Mouse (Mus musculus): ENCODE data around the gene Spint5. TPM values are rescaled to one million over a fixed set of nuclear protein-coding genes. Genes with fewer than 3 reads are reported as not detected.

Gene Spint5
- total and polyA plus RNA-seq, 3 experiments = 1.4 TPM; not detected in 2

GRCm38 (mm10) chr2:164754105-164754504, 39.0 kb downstream of the Spint5 start:
- no peak overlapping the region for H3K9ac ChIP-seq (ENCODE audit: insufficient read depth, low read depth)
- DNase-seq (ENCODE audit: extremely low read depth) = no peak
- H3K4me3 ChIP-seq (replicated peaks in 1 of 3; ENCODE audit: low read depth in 2 of 3, low read length in 2 of 3, poor library complexity in 1 of 3) = no peak overlapping the region
- no peaks in the 10 kb centered on the region for H3K27me3 ChIP-seq (replicated peaks)
- no peak for TF ChIP-seq MAFK (IDR thresholded peaks at IDR 0.05; ENCODE audit: insufficient replicate concordance, low read length)
- TF ChIP-seq KAT2A (IDR thresholded peaks at IDR 0.05; ENCODE audit: insufficient replicate concordance, low read length) = no peak
- TF ChIP-seq JUN (IDR thresholded peaks at IDR 0.05; ENCODE audit: insufficient read depth, low read depth, low read length) = no peak
- no peak for TF ChIP-seq SIN3A (IDR thresholded peaks at IDR 0.05; ENCODE audit: low read length)
- TF ChIP-seq MXI1 (IDR thresholded peaks at IDR 0.05; ENCODE audit: low read depth, low read length) = no peak
- no peaks in the 10 kb centered on the region for H3K9me3 ChIP-seq (replicated peaks; ENCODE audit: low read length)
- 0 out of 2 replicates have a peak, but pooled peaks cover 3% of the 10 kb centered on the region for H3K79me2 ChIP-seq (replicated peaks; ENCODE audit: control insufficient read depth, extremely low read depth, insufficient read depth, poor library complexity, severe bottlenecking)
- in situ Hi-C loops (cut with MboI; ENCODE audit: low pct_ligation_motif_present, low pct_unique_long_range_greater_than_20kb, low sequenced_read_pairs) (no loop called here), dilution Hi-C loops (cut with MboI; ENCODE audit: extremely low pct_ligation_motif_present, extremely low pct_unique_long_range_greater_than_20kb, low sequenced_read_pairs) (no loop called here)
- no peak overlapping the region for H3K4me2 ChIP-seq (ENCODE audit: insufficient read depth, low read depth, poor library complexity, severe bottlenecking)
- no peak overlapping the region for H3K27ac ChIP-seq (ENCODE audit: insufficient read depth, low read depth)
- no peaks in the 10 kb centered on the region for H3K4me1 ChIP-seq (ENCODE audit: control insufficient read depth in 1 of 2, insufficient read depth in 2 of 2)
- peaks cover 68 to 96% of the 10 kb centered on the region in 2 experiments for H3K36me3 ChIP-seq (replicated peaks in 1 of 2; ENCODE audit: control insufficient read depth in 1 of 2, insufficient read depth in 1 of 2, low read length in 1 of 2)

GRCm38 (mm10) chr2:164754800-164755199, 39.7 kb downstream of the Spint5 start:
- dilution Hi-C loops (cut with MboI; ENCODE audit: extremely low pct_ligation_motif_present, extremely low pct_unique_long_range_greater_than_20kb, low sequenced_read_pairs) = no loop called here

GRCm38 (mm10) chr2:164757841-164758240, 42.7 kb downstream of the Spint5 start:
- Histone ChIP-seq H3K36me3 (replicated peaks in 1 of 2; ENCODE audit: control insufficient read depth in 1 of 2, insufficient read depth in 1 of 2, low read length in 1 of 2) (peaks cover 86 to 99% of the 10 kb centered on the region in 2 experiments), H3K4me2 (ENCODE audit: insufficient read depth, low read depth, poor library complexity, severe bottlenecking) (no peak overlapping the region)
- dilution Hi-C loops (cut with MboI; ENCODE audit: extremely low pct_ligation_motif_present, extremely low pct_unique_long_range_greater_than_20kb, low sequenced_read_pairs) = no loop called here

More at GRCm38 (mm10) chr2:164754800-164755199, 39.7 kb downstream of the Spint5 start:
- Histone ChIP-seq H3K9me3 (replicated peaks; ENCODE audit: low read length) (no peaks in the 10 kb centered on the region), H3K79me2 (replicated peaks; ENCODE audit: control insufficient read depth, extremely low read depth, insufficient read depth, poor library complexity, severe bottlenecking) (0 out of 2 replicates have a peak, but pooled peaks cover 3% of the 10 kb centered on the region), H3K27ac (ENCODE audit: insufficient read depth, low read depth) (no peak overlapping the region), H3K9ac (ENCODE audit: insufficient read depth, low read depth) (no peak overlapping the region), H3K4me1 (ENCODE audit: control insufficient read depth in 1 of 2, insufficient read depth in 2 of 2) (no peaks in the 10 kb centered on the region), H3K4me2 (ENCODE audit: insufficient read depth, low read depth, poor library complexity, severe bottlenecking) (no peak overlapping the region), H3K4me3 (replicated peaks in 1 of 3; ENCODE audit: low read depth in 2 of 3, low read length in 2 of 3, poor library complexity in 1 of 3) (no peak overlapping the region), H3K27me3 (replicated peaks) (no peaks in the 10 kb centered on the region), H3K36me3 (replicated peaks in 1 of 2; ENCODE audit: control insufficient read depth in 1 of 2, insufficient read depth in 1 of 2, low read length in 1 of 2) (peaks cover 74 to 97% of the 10 kb centered on the region in 2 experiments)
- TF ChIP-seq PAX5 (IDR thresholded peaks at IDR 0.05; ENCODE audit: low read length) (no peak), UBTF (IDR thresholded peaks at IDR 0.05; ENCODE audit: low read depth, low read length) (no peak), USF1 (IDR thresholded peaks at IDR 0.05; ENCODE audit: low read depth, low read length) (no peak), KAT2A (IDR thresholded peaks at IDR 0.05; ENCODE audit: insufficient replicate concordance, low read length) (no peak), POLR2A (IDR thresholded peaks at IDR 0.05; ENCODE audit: low read depth, low read length) (no peak), RAD21 (IDR thresholded peaks at IDR 0.05; ENCODE audit: low read depth, low read length) (no peak), IRF4 (IDR thresholded peaks at IDR 0.05; ENCODE audit: low read depth, low read length) (no peak), ZMIZ1 (IDR thresholded peaks at IDR 0.05; ENCODE audit: low read depth, low read length) (no peak), CHD1 (IDR thresholded peaks at IDR 0.05; ENCODE audit: low read depth, low read length) (no peak), NELFE (IDR thresholded peaks at IDR 0.05; ENCODE audit: low read depth, low read length) (no peak), ELF1 (IDR thresholded peaks at IDR 0.05; ENCODE audit: low read depth, low read length) (no peak), USF2 (conservative IDR thresholded peaks at IDR 0.05; ENCODE audit: low read depth, low read length) (no peak), ETS1 (conservative IDR thresholded peaks at IDR 0.05; ENCODE audit: low read depth, low read length) (no peak), MYC (IDR thresholded peaks at IDR 0.05; ENCODE audit: low read depth, low read length) (no peak), SIN3A (IDR thresholded peaks at IDR 0.05; ENCODE audit: low read length) (no peak), E2F4 (IDR thresholded peaks at IDR 0.05; ENCODE audit: insufficient replicate concordance, low read depth, low read length) (no peak), CHD2 (IDR thresholded peaks at IDR 0.05; ENCODE audit: low read length) (no peak), JUND (conservative IDR thresholded peaks at IDR 0.05; ENCODE audit: low read depth, low read length) (no peak), ZC3H11A (IDR thresholded peaks at IDR 0.05; ENCODE audit: low read depth, low read length) (no peak)
- in situ Hi-C loops (cut with MboI; ENCODE audit: low pct_ligation_motif_present, low pct_unique_long_range_greater_than_20kb, low sequenced_read_pairs) = no loop called here
- DNase-seq (ENCODE audit: extremely low read depth) = no peak

More at GRCm38 (mm10) chr2:164757841-164758240, 42.7 kb downstream of the Spint5 start:
- Histone ChIP-seq H3K9ac (ENCODE audit: insufficient read depth, low read depth) (no peak overlapping the region), H3K27ac (ENCODE audit: insufficient read depth, low read depth) (no peak overlapping the region), H3K4me3 (replicated peaks in 1 of 3; ENCODE audit: low read depth in 2 of 3, low read length in 2 of 3, poor library complexity in 1 of 3) (no peak overlapping the region), H3K79me2 (replicated peaks; ENCODE audit: control insufficient read depth, extremely low read depth, insufficient read depth, poor library complexity, severe bottlenecking) (no peaks in the 10 kb centered on the region), H3K27me3 (replicated peaks) (no peaks in the 10 kb centered on the region), H3K9me3 (replicated peaks; ENCODE audit: low read length) (no peaks in the 10 kb centered on the region), H3K4me1 (ENCODE audit: control insufficient read depth in 1 of 2, insufficient read depth in 2 of 2) (no peaks in the 10 kb centered on the region)
- in situ Hi-C loops (cut with MboI; ENCODE audit: low pct_ligation_motif_present, low pct_unique_long_range_greater_than_20kb, low sequenced_read_pairs) = no loop called here
- TF ChIP-seq SMC3 (IDR thresholded peaks at IDR 0.05; ENCODE audit: low read depth, low read length) = no peak
- no peak for TF ChIP-seq UBTF (IDR thresholded peaks at IDR 0.05; ENCODE audit: low read depth, low read length)
- no peak for TF ChIP-seq ZMIZ1 (IDR thresholded peaks at IDR 0.05; ENCODE audit: low read depth, low read length)
- TF ChIP-seq NELFE (IDR thresholded peaks at IDR 0.05; ENCODE audit: low read depth, low read length) = no peak
- TF ChIP-seq NRF1 (IDR thresholded peaks at IDR 0.05; ENCODE audit: low read depth, low read length) = no peak
- TF ChIP-seq USF1 (IDR thresholded peaks at IDR 0.05; ENCODE audit: low read depth, low read length) = no peak
- DNase-seq (ENCODE audit: extremely low read depth) = no peak
